Mouse (Mus musculus) erythroblast, embryonic 14.5 days (primary cell): ENCODE measurements around the gene Ppfia4. TPM values are rescaled to one million over a fixed set of nuclear protein-coding genes. Genes with fewer than 3 reads are reported as not detected.

Source experiments
- H3K27me3 ChIP-seq: 2 replicates; pipeline ENCODE4 v1.6.1; 2012; ENCODE audit warnings: inconsistent platforms; ENCODE audit not compliant: control insufficient read depth
- H3K36me3 ChIP-seq: 2 replicates; pipeline ENCODE4 v1.6.1; 2012; ENCODE audit warnings: mild to moderate bottlenecking, inconsistent platforms; ENCODE audit not compliant: control insufficient read depth
- H3K4me1 ChIP-seq: 2 replicates; pipeline ENCODE4 v1.6.1; 2012; ENCODE audit warnings: inconsistent platforms; ENCODE audit not compliant: control insufficient read depth
- H3K4me3 ChIP-seq: replicated peaks from 2 replicates; pipeline ENCODE3; 2012; ENCODE audit warnings: moderate library complexity, mild to moderate bottlenecking, inconsistent platforms
- H3K9me3 ChIP-seq: 2 replicates; pipeline ENCODE4 v1.6.1; 2012; ENCODE audit warnings: low read length, inconsistent platforms, mixed read lengths; ENCODE audit not compliant: control insufficient read depth
- GATA1 ChIP-seq: IDR thresholded peaks from 2 replicates; pipeline ENCODE4 v1.6.1; 2012; ENCODE audit warnings: low read length, inconsistent platforms, mixed read lengths
- TAL1 ChIP-seq: IDR thresholded peaks from 3 replicates; pipeline ENCODE4 v1.6.1; 2012; ENCODE audit warnings: low read length, inconsistent platforms, mixed read lengths
- polyA plus RNA-seq: library from polyadenylated mRNA; stranded (reverse); fragments of >175 nt; gene quantifications from 2 replicates; pipeline ENCODE4 v1.2.3, GENCODE M21; 2012

Ppfia4 gene
- polyA plus RNA-seq, 1 experiment, result 0.03 TPM

GRCm38 (mm10) chr1:134360656-134361055 lies 27.9 kb upstream of the Ppfia4 start:
- peaks cover 48% of the 10 kb centered on the region for H3K36me3 ChIP-seq
- peak overlapping the region; percentile 91 for H3K4me3 ChIP-seq
- no peaks in the 10 kb centered on the region for H3K27me3 ChIP-seq
- no peak for TF ChIP-seq TAL1
- no peak for TF ChIP-seq GATA1
- peaks cover 45% of the 10 kb centered on the region for H3K4me1 ChIP-seq
- H3K9me3 ChIP-seq, result no peaks in the 10 kb centered on the region

GRCm38 (mm10) chr1:134357461-134357860 lies 24.7 kb upstream of the Ppfia4 start:
- Histone ChIP-seq H3K9me3 (no peaks in the 10 kb centered on the region), H3K4me3 (no peak overlapping the region), H3K36me3 (peaks cover 80% of the 10 kb centered on the region), H3K27me3 (no peaks in the 10 kb centered on the region), H3K4me1 (peaks cover 39% of the 10 kb centered on the region)
- no peak for TF ChIP-seq GATA1
- TF ChIP-seq TAL1, result no peak

- peaks cover 94% of the 10 kb centered on the region for H3K36me3 ChIP-seq
- TF ChIP-seq GATA1 (no peak), TAL1 (no peak)
- no peaks in the 10 kb centered on the region for H3K9me3 ChIP-seq
Measured at GRCm38 (mm10) chr1:134353326-134353725, 20.6 kb upstream of the Ppfia4 start.

GRCm38 (mm10) chr1:134347791-134348190 lies 15.1 kb upstream of the Ppfia4 start:
- TF ChIP-seq GATA1 (no peak), TAL1 (no peak)
- H3K9me3 ChIP-seq, result no peaks in the 10 kb centered on the region; the same call in 1 of the 2 replicates
- H3K36me3 ChIP-seq, result peaks cover 77% of the 10 kb centered on the region
- H3K4me1 ChIP-seq, result peaks cover 18% of the 10 kb centered on the region
- H3K27me3 ChIP-seq, result peaks cover 13% of the 10 kb centered on the region
- H3K4me3 ChIP-seq, result no peak overlapping the region

More at GRCm38 (mm10) chr1:134353326-134353725, 20.6 kb upstream of the Ppfia4 start:
- Histone ChIP-seq H3K27me3 (no peaks in the 10 kb centered on the region), H3K4me1 (peaks cover 12% of the 10 kb centered on the region), H3K4me3 (no peak overlapping the region)

- Histone ChIP-seq H3K4me3 (no peak overlapping the region), H3K9me3 (no peaks in the 10 kb centered on the region; the same call in 1 of the 2 replicates), H3K36me3 (peaks cover 50% of the 10 kb centered on the region), H3K4me1 (peaks cover 15% of the 10 kb centered on the region), H3K27me3 (peaks cover 13% of the 10 kb centered on the region)
- TF ChIP-seq TAL1 (no peak), GATA1 (no peak)
Measured at GRCm38 (mm10) chr1:134345075-134345474, 12.3 kb upstream of the Ppfia4 start.

- Histone ChIP-seq H3K4me3 (peak overlapping the region; percentile 45), H3K36me3 (peaks cover 42% of the 10 kb centered on the region), H3K27me3 (peaks cover 13% of the 10 kb centered on the region), H3K9me3 (no peaks in the 10 kb centered on the region; the same call in 1 of the 2 replicates), H3K4me1 (peaks cover 15% of the 10 kb centered on the region)
- TF ChIP-seq TAL1 (no peak), GATA1 (no peak)
Measured at GRCm38 (mm10) chr1:134344005-134344950, 11.6 kb upstream of the Ppfia4 start.

DNA sequence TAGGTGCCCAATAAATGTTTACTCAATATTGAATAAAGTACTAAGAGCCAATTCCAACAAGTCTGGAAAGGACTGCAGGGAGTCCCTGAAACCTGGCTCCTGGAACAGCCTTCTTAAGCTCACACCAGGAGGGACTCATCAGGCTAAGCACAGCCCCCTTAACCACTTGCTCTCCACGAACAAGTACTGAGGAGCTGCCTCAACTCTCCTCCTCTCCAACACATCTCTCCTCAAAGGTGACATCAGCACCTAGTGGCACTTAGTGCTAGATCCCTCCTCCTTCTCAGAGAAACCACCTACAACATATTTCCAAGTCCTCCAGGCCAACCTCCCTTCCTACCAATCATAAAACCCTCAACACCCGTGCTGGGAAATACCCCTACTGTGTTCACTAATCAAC lies 10.8 kb upstream of the Ppfia4 start:
- peaks cover 15% of the 10 kb centered on the region for H3K4me1 ChIP-seq
- H3K9me3 ChIP-seq, result no peaks in the 10 kb centered on the region; the same call in 1 of the 2 replicates
- H3K36me3 ChIP-seq, result peaks cover 37% of the 10 kb centered on the region
- no peak overlapping the region for H3K4me3 ChIP-seq
- peaks cover 13% of the 10 kb centered on the region for H3K27me3 ChIP-seq
- TF ChIP-seq GATA1, result no peak
- no peak for TF ChIP-seq TAL1

- Histone ChIP-seq H3K4me1 (peaks cover 15% of the 10 kb centered on the region), H3K4me3 (no peak overlapping the region), H3K9me3 (no peaks in the 10 kb centered on the region; the same call in 1 of the 2 replicates), H3K27me3 (peaks cover 13% of the 10 kb centered on the region), H3K36me3 (peaks cover 31% of the 10 kb centered on the region)
- TF ChIP-seq TAL1 (no peak), GATA1 (no peak)
Measured at GRCm38 (mm10) chr1:134342781-134343310, 10.1 kb upstream of the Ppfia4 start.

- peaks cover 25% of the 10 kb centered on the region for H3K36me3 ChIP-seq
- no peak overlapping the region for H3K4me3 ChIP-seq
- H3K27me3 ChIP-seq, result peaks cover 13% of the 10 kb centered on the region
- H3K4me1 ChIP-seq, result peaks cover 15% of the 10 kb centered on the region
- H3K9me3 ChIP-seq, result no peaks in the 10 kb centered on the region; the same call in 1 of the 2 replicates
- no peak for TF ChIP-seq TAL1
- no peak for TF ChIP-seq GATA1
Measured at GRCm38 (mm10) chr1:134342278-134342664, 9.5 kb upstream of the Ppfia4 start.
